Mouse (Mus musculus): ENCODE measurements around the gene Kcnc2. TPM values are rescaled to one million over a fixed set of nuclear protein-coding genes. Genes with fewer than 3 reads are reported as not detected.
"Not testable (repeated sequence)": the region's sequence is repeated elsewhere in the genome, so short reads cannot be mapped to it uniquely, and the experiment has no call there.

Kcnc2 gene
- total RNA-seq (2021): 10 to 100 TPM; 79.4 to 82.8 TPM

- peak in 1 of 2 experiments; percentile 11 for DNase-seq (ENCODE audit: extremely low spot score in 1 of 2, low spot score in 1 of 2)
These were observed at the start of gene Kcnc2 for GRCm38 (mm10) chr10:112270887-112271802. Gene Kcnc2, plus strand, starts transcription at chr10:112271121.

- DNase-seq (ENCODE audit: extremely low spot score in 1 of 2, low spot score in 1 of 2): no peak
These were observed 43.8 kb upstream of the Kcnc2 start for GRCm38 (mm10) chr10:112227073-112227472.

GRCm38 (mm10) chr10:112229091-112229843, 41.7 kb upstream of the Kcnc2 start:
- not testable (repeated sequence) for DNase-seq (ENCODE audit: extremely low spot score in 1 of 2, low spot score in 1 of 2)

- not testable (repeated sequence) for DNase-seq (ENCODE audit: extremely low spot score in 1 of 2, low spot score in 1 of 2)
These were observed 38.2 kb upstream of the Kcnc2 start for GRCm38 (mm10) chr10:112232733-112233132.

GRCm38 (mm10) chr10:112235396-112235940, 35.5 kb upstream of the Kcnc2 start:
- not testable (repeated sequence) for DNase-seq (ENCODE audit: extremely low spot score in 1 of 2, low spot score in 1 of 2)

- DNase-seq (ENCODE audit: extremely low spot score in 1 of 2, low spot score in 1 of 2): no peak
These were observed 22.6 kb upstream of the Kcnc2 start for GRCm38 (mm10) chr10:112248273-112248672.

- DNase-seq (ENCODE audit: extremely low spot score in 1 of 2, low spot score in 1 of 2): no peak
These were observed 7.5 kb upstream of the Kcnc2 start for GRCm38 (mm10) chr10:112263467-112263866.

- no peak for DNase-seq (ENCODE audit: extremely low spot score in 1 of 2, low spot score in 1 of 2)
These were observed 1.4 kb upstream of the Kcnc2 start for GRCm38 (mm10) chr10:112269481-112269880.

GRCm38 (mm10) chr10:112269939-112270781, 761 bp upstream of the Kcnc2 start:
- DNase-seq (ENCODE audit: extremely low spot score in 1 of 2, low spot score in 1 of 2): peak; percentile 23 to 34

GRCm38 (mm10) chr10:112271803-112272165, 863 bp downstream of the Kcnc2 start:
- no peak for DNase-seq (ENCODE audit: extremely low spot score in 1 of 2, low spot score in 1 of 2)

- no peak for DNase-seq (ENCODE audit: extremely low spot score in 1 of 2, low spot score in 1 of 2)
These were observed 1.2 kb downstream of the Kcnc2 start for GRCm38 (mm10) chr10:112272171-112272570.

GRCm38 (mm10) chr10:112277996-112278395, 7.1 kb downstream of the Kcnc2 start:
- no peak for DNase-seq (ENCODE audit: extremely low spot score in 1 of 2, low spot score in 1 of 2)

- DNase-seq (ENCODE audit: extremely low spot score in 1 of 2, low spot score in 1 of 2): no peak
These were observed 44.2 kb downstream of the Kcnc2 start for GRCm38 (mm10) chr10:112315136-112315535.

- DNase-seq (ENCODE audit: extremely low spot score in 1 of 2, low spot score in 1 of 2): no peak
These were observed 46.9 kb downstream of the Kcnc2 start for GRCm38 (mm10) chr10:112317783-112318182.

- DNase-seq (ENCODE audit: extremely low spot score in 1 of 2, low spot score in 1 of 2): no peak
These were observed 86.9 kb downstream of the Kcnc2 start for GRCm38 (mm10) chr10:112357669-112358362.

GRCm38 (mm10) chr10:112358363-112358704, 87.4 kb downstream of the Kcnc2 start:
- no peak for DNase-seq (ENCODE audit: extremely low spot score in 1 of 2, low spot score in 1 of 2)

GRCm38 (mm10) chr10:112360704-112361103, 89.8 kb downstream of the Kcnc2 start:
- DNase-seq (ENCODE audit: extremely low spot score in 1 of 2, low spot score in 1 of 2): no peak

- DNase-seq (ENCODE audit: extremely low spot score in 1 of 2, low spot score in 1 of 2): no peak
These were observed 97.4 kb downstream of the Kcnc2 start for GRCm38 (mm10) chr10:112368369-112368768.

GRCm38 (mm10) chr10:112377163-112377562, 106.2 kb downstream of the Kcnc2 start:
- no peak for DNase-seq (ENCODE audit: extremely low spot score in 1 of 2, low spot score in 1 of 2)

GRCm38 (mm10) chr10:112378465-112378864, 107.5 kb downstream of the Kcnc2 start:
- no peak for DNase-seq (ENCODE audit: extremely low spot score in 1 of 2, low spot score in 1 of 2)
